In genomic region chr12:41565540-41566432, GRCm38 (mm10) we compare ENCODE assay signal across 8 mouse cellular contexts.
A peak's percentile ranks its signal among the peaks of the same experiment; 100 is the strongest.
DNase-seq lines count a peak whose midpoint lies in the region; ATAC-seq and TF ChIP-seq lines count a peak whose summit lies in the region.

No protein-coding gene starts in this region.

- H3K4me1 ChIP-seq in heart, embryonic 12.5 days (replicated peaks) = peaks cover 10% of the 10 kb centered on the region
- H3K4me1 ChIP-seq in hindbrain, embryonic 10.5 days (replicated peaks) = peaks cover 11% of the 10 kb centered on the region
- H3K4me1 ChIP-seq in liver, postnatal 0 days (ENCODE audit: insufficient read depth) = 0 out of 2 replicates have a peak, but pooled peaks cover 3% of the 10 kb centered on the region

- 13% methylated on average over 18 of the region's 18 CpGs for WGBS in heart, embryonic 12.5 days
- WGBS in hindbrain, embryonic 10.5 days = 21% methylated on average over 18 of the region's 18 CpGs
- 15% methylated on average over 18 of the region's 18 CpGs for WGBS in liver, postnatal 0 days (ENCODE audit: insufficient replicate concordance)

- TF ChIP-seq EP300 in liver, postnatal 0 days (IDR thresholded peaks at IDR 0.05; ENCODE audit: low read depth) = no peak

- H3K9ac ChIP-seq in heart, embryonic 12.5 days = peak overlapping the region; percentile 65
- peak overlapping the region; percentile 16; the same call in 1 of the 2 replicates for H3K9ac ChIP-seq in liver, postnatal 0 days (replicated peaks)

- TF ChIP-seq CTCF in liver, postnatal 0 days (IDR thresholded peaks at IDR 0.05; ENCODE audit: low read depth) = no peak

- ATAC-seq in heart, embryonic 12.5 days (ENCODE audit: insufficient number of reproducible peaks, low FRiP score) = peak; percentile 72
- ATAC-seq in common myeloid progenitor, adult 5-6 weeks (replicated peaks; ENCODE audit: low read depth, poor library complexity, severe bottlenecking) = peak; percentile 95
- peak; percentile 69 for ATAC-seq in liver, postnatal 0 days

- no peaks in the 10 kb centered on the region for H3K27me3 ChIP-seq in heart, embryonic 12.5 days (replicated peaks)
- no peaks in the 10 kb centered on the region for H3K27me3 ChIP-seq in hindbrain, embryonic 10.5 days (ENCODE audit: insufficient read depth, poor library complexity, severe bottlenecking)
- no peaks in the 10 kb centered on the region for H3K27me3 ChIP-seq in liver, postnatal 0 days (ENCODE audit: insufficient read depth, low read length)

- no peaks in the 10 kb centered on the region for H3K36me3 ChIP-seq in heart, embryonic 12.5 days
- H3K36me3 ChIP-seq in hindbrain, embryonic 10.5 days = no peaks in the 10 kb centered on the region
- no peaks in the 10 kb centered on the region for H3K36me3 ChIP-seq in liver, postnatal 0 days (replicated peaks; ENCODE audit: insufficient read depth, low read length)

- peak overlapping the region; percentile 23 for H3K4me3 ChIP-seq in heart, embryonic 12.5 days
- peak overlapping the region; percentile 33 for H3K4me3 ChIP-seq in hindbrain, embryonic 10.5 days
- H3K4me3 ChIP-seq in liver, postnatal 0 days (ENCODE audit: low read depth, low read length) = no peak overlapping the region

- DNase-seq in heart, adult 9 months (ENCODE audit: low spot score in 2 of 2) = no peak
- peak; percentile 43 for DNase-seq in hindbrain, embryonic 10.5 days (ENCODE audit: low spot score)
- peak; percentile 20 for DNase-seq in liver, postnatal 0 days
- DNase-seq in spleen, adult 18-20 months = peak; percentile 8 to 30
- no peak for DNase-seq in layer of hippocampus, postnatal 36 days
- no peak for DNase-seq in left cerebral cortex, postnatal 36 days (ENCODE audit: low spot score in 2 of 2)

- H3K27ac ChIP-seq in heart, embryonic 12.5 days (ENCODE audit: poor library complexity, severe bottlenecking) = no peak overlapping the region
- peak overlapping the region; percentile 82 for H3K27ac ChIP-seq in hindbrain, embryonic 10.5 days
- H3K27ac ChIP-seq in liver, postnatal 0 days (ENCODE audit: low read depth) = no peak overlapping the region

- H3K4me2 ChIP-seq in heart, embryonic 12.5 days = peak overlapping the region; percentile 63
- peak overlapping the region; percentile 15; the same call in 1 of the 2 replicates for H3K4me2 ChIP-seq in liver, postnatal 0 days (ENCODE audit: low read depth, low read length)

- intact Hi-C loops in left cerebral cortex, postnatal 36 days (cut with DNase I) = no loop called here

- no peaks in the 10 kb centered on the region for H3K9me3 ChIP-seq in heart, embryonic 12.5 days (replicated peaks)
- no peaks in the 10 kb centered on the region for H3K9me3 ChIP-seq in hindbrain, embryonic 10.5 days
- H3K9me3 ChIP-seq in liver, postnatal 0 days (ENCODE audit: low read length) = no peaks in the 10 kb centered on the region

Comparison
In these comparisons a context has a peak if more than half of its experiments do, and no peak if none do; other contexts are left out.
1. DNase-seq: peak in hindbrain, embryonic 10.5 days (single experiment), liver, postnatal 0 days (single experiment) and spleen, adult 18-20 months (2 of 2); none in heart, adult 9 months (0 of 2), layer of hippocampus, postnatal 36 days (0 of 2) and left cerebral cortex, postnatal 36 days (0 of 2).
2. Peak in every context shown above with its lines, with median percentiles within 50 percentile points of each other: ATAC-seq.